Mouse (Mus musculus): Measurements from ENCODE around the gene L2hgdh.

DNA sequence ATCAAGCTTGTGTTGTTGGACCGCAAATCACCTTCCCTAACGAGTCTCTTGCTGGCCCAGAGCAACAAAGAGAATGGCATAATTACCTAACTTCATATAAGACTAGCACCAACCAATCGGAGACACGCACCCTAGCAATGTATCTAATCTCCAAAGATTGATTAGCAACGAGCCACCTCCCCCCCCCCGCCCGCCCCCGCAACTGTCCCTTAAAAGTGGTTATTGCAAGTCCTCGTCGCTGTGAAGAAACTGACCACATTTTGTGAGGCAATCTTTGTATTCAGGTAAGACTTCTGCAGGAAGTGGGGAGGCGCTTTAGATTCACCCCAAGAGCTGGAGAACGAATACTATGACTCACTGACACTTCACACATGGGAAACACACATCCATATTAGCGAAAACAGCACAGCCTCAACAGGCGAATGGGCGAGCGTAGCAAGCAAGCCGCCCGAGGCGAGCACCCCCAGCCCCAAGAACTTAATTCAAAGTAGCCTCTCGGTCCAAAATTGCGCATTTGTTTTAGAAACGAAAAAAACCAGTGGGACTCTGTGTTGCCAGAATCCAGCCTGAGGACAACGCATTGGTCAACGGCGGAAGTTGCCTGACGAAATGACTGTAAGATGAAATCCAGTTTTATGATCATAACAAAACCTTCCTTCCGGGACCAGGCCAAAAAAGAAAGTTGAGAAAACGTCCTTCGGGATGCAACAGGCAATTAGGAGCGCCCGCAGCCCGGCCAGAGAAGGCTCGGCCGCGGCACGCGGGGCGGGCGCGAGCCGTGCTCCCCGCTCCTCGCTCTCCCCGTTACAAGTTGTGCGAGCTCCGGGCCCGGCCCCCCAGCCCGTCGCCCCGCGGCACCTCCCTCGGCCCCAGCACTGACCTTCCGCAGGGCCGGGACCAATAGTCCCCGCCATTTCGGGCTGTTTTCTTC, 43.8 kb downstream of the L2hgdh start:
- no peak for TF ChIP-seq CTCF (conservative IDR thresholded peaks at IDR 0.05; ENCODE audit: low read length)
- no peak for TF ChIP-seq POU5F1 (IDR thresholded peaks at IDR 0.05; ENCODE audit: borderline replicate concordance, low read length)
- no peak for TF ChIP-seq NANOG (IDR thresholded peaks at IDR 0.05; ENCODE audit: borderline replicate concordance, low read length)
